Mouse (Mus musculus): ENCODE measurements around the gene Mnat1.

Gene Mnat1

GRCm38 (mm10) chr12:73231552-73231951, 108.0 kb downstream of the Mnat1 start:
- DNase-seq (ENCODE audit: low spot score in 2 of 2) = no peak

- no peak for DNase-seq (ENCODE audit: low spot score in 2 of 2)
These were observed 109.1 kb downstream of the Mnat1 start for GRCm38 (mm10) chr12:73232586-73232985.

- DNase-seq (ENCODE audit: low spot score in 2 of 2) = no peak
These were observed 118.4 kb downstream of the Mnat1 start for GRCm38 (mm10) chr12:73241960-73242359.

- DNase-seq (ENCODE audit: low spot score in 2 of 2) = no peak
These were observed 122.2 kb downstream of the Mnat1 start for GRCm38 (mm10) chr12:73245687-73246086.

GRCm38 (mm10) chr12:73255006-73255405, 131.5 kb downstream of the Mnat1 start:
- no peak for DNase-seq (ENCODE audit: low spot score in 2 of 2)

GRCm38 (mm10) chr12:73259269-73259668, 135.8 kb downstream of the Mnat1 start:
- DNase-seq (ENCODE audit: low spot score in 2 of 2) = no peak

GRCm38 (mm10) chr12:73260339-73260738, 136.8 kb downstream of the Mnat1 start:
- no peak for DNase-seq (ENCODE audit: low spot score in 2 of 2)

GRCm38 (mm10) chr12:73265381-73265978, 142.0 kb downstream of the Mnat1 start:
- DNase-seq (ENCODE audit: low spot score in 2 of 2) = no peak

- DNase-seq (ENCODE audit: low spot score in 2 of 2) = no peak
These were observed 143.1 kb downstream of the Mnat1 start for GRCm38 (mm10) chr12:73266597-73266996.

GRCm38 (mm10) chr12:73268497-73268896, 145.0 kb downstream of the Mnat1 start:
- no peak for DNase-seq (ENCODE audit: low spot score in 2 of 2)

- no peak for DNase-seq (ENCODE audit: low spot score in 2 of 2)
These were observed 146.0 kb downstream of the Mnat1 start for GRCm38 (mm10) chr12:73269531-73269930.

GRCm38 (mm10) chr12:73269933-73270332, 146.4 kb downstream of the Mnat1 start:
- DNase-seq (ENCODE audit: low spot score in 2 of 2) = no peak

- DNase-seq (ENCODE audit: low spot score in 2 of 2) = no peak
These were observed 151.4 kb downstream of the Mnat1 start for GRCm38 (mm10) chr12:73274921-73275320.

GRCm38 (mm10) chr12:73286287-73287092, 163.0 kb downstream of the Mnat1 start, which contains the start of the genes Trmt5 and Slc38a6:
Gene Trmt5, minus strand, starts transcription at chr12:73286710.
Gene Slc38a6, plus strand, starts transcription at chr12:73286779.
- peak; percentile 89 to 92 for DNase-seq (ENCODE audit: low spot score in 2 of 2)

- DNase-seq (ENCODE audit: low spot score in 2 of 2) = no peak
These were observed 164.1 kb downstream of the Mnat1 start for GRCm38 (mm10) chr12:73287609-73288008.

- DNase-seq (ENCODE audit: low spot score in 2 of 2) = no peak
These were observed 165.1 kb downstream of the Mnat1 start for GRCm38 (mm10) chr12:73288626-73289025.

- no peak for DNase-seq (ENCODE audit: low spot score in 2 of 2)
These were observed 171.4 kb downstream of the Mnat1 start for GRCm38 (mm10) chr12:73294884-73295283.

GRCm38 (mm10) chr12:73295505-73296140, 172.1 kb downstream of the Mnat1 start:
- DNase-seq (ENCODE audit: low spot score in 2 of 2) = no peak

GRCm38 (mm10) chr12:73298621-73299020, 175.1 kb downstream of the Mnat1 start:
- DNase-seq (ENCODE audit: low spot score in 2 of 2) = no peak

GRCm38 (mm10) chr12:73300531-73300930, 177.0 kb downstream of the Mnat1 start:
- no peak for DNase-seq (ENCODE audit: low spot score in 2 of 2)

- DNase-seq (ENCODE audit: low spot score in 2 of 2) = no peak
These were observed 181.1 kb downstream of the Mnat1 start for GRCm38 (mm10) chr12:73304636-73305035.

- DNase-seq (ENCODE audit: low spot score in 2 of 2) = no peak
These were observed 184.2 kb downstream of the Mnat1 start for GRCm38 (mm10) chr12:73307750-73308149.

- DNase-seq (ENCODE audit: low spot score in 2 of 2) = no peak
These were observed 185.2 kb downstream of the Mnat1 start for GRCm38 (mm10) chr12:73308711-73309110.

Data from natural killer cell, adult 2 months (primary cell).